Mouse (Mus musculus) erythroblast, adult 5-6 weeks (primary cell): ENCODE data around the gene Nmt1. TPM values are rescaled to one million over a fixed set of nuclear protein-coding genes. Genes with fewer than 3 reads are reported as not detected.

Source experiments
- ATAC-seq: replicated peaks from 2 replicates; pipeline ENCODE4 v1.8.0; 2016; ENCODE audit warnings: moderate number of reproducible peaks, mild to moderate bottlenecking, moderate TSS enrichment, inconsistent platforms; ENCODE audit not compliant: poor library complexity, low FRiP score, severe bottlenecking
- total RNA-seq, 2 experiments: library from RNA; stranded (forward) in 1 of 2; stranded (reverse) in 1 of 2; fragments of 150-400 nt in 1 of 2; fragments of 200-764, 138-1000 nt in 1 of 2; gene quantifications; 2 replicates each; pipeline versions ENCODE4 v1.2.3 to v1.2.4; 2015 to 2017; ENCODE audit warnings: low replicate concordance in 2 of 2

Nmt1 gene
- total RNA-seq, 2 experiments from 2014 or later, result 16.9 to 31.3 TPM

- peak; percentile 45 for ATAC-seq
Measured at GRCm38 (mm10) chr11:103101866-103102501, 74.0 kb downstream of the Nmt1 start.

- ATAC-seq, result peak; percentile 79
Measured at GRCm38 (mm10) chr11:103102725-103103349, 74.8 kb downstream of the Nmt1 start.

GRCm38 (mm10) chr11:103103621-103104020 is 75.6 kb downstream of the Nmt1 start:
- 0 out of 2 replicates have a peak, but pooled peaks have one; percentile 3 for ATAC-seq

- peak; percentile 50 for ATAC-seq
Measured at GRCm38 (mm10) chr11:103104469-103104868, 76.5 kb downstream of the Nmt1 start.

- no peak for ATAC-seq
Measured at GRCm38 (mm10) chr11:103105180-103105725, 77.3 kb downstream of the Nmt1 start.

GRCm38 (mm10) chr11:103105810-103106209 is 77.8 kb downstream of the Nmt1 start:
- no peak for ATAC-seq

- ATAC-seq, result no peak
Measured at GRCm38 (mm10) chr11:103106386-103106785, 78.4 kb downstream of the Nmt1 start.

GRCm38 (mm10) chr11:103111301-103111700 is 83.3 kb downstream of the Nmt1 start:
- no peak for ATAC-seq

GRCm38 (mm10) chr11:103111881-103112551 is 84.0 kb downstream of the Nmt1 start:
- no peak for ATAC-seq

- ATAC-seq, result no peak
Measured at GRCm38 (mm10) chr11:103112552-103112912, 84.5 kb downstream of the Nmt1 start.

GRCm38 (mm10) chr11:103113005-103113404 is 85.0 kb downstream of the Nmt1 start:
- ATAC-seq, result no peak

- no peak for ATAC-seq
Measured at GRCm38 (mm10) chr11:103113771-103114170, 85.8 kb downstream of the Nmt1 start.

GRCm38 (mm10) chr11:103114270-103114943 is 86.4 kb downstream of the Nmt1 start:
- no peak for ATAC-seq

GRCm38 (mm10) chr11:103115163-103116007 is 87.4 kb downstream of the Nmt1 start:
- peak; percentile 62 for ATAC-seq

- peak; percentile 84 for ATAC-seq
Measured at GRCm38 (mm10) chr11:103116008-103116818, 88.2 kb downstream of the Nmt1 start, which contains the start of gene Hexim1. TSS of gene Hexim1 (plus strand) at chr11:103116231.

- ATAC-seq, result peak; percentile 64
Measured at GRCm38 (mm10) chr11:103116959-103117590, 89.1 kb downstream of the Nmt1 start.

- 0 out of 2 replicates have a peak, but pooled peaks have one; percentile 12 for ATAC-seq
Measured at GRCm38 (mm10) chr11:103117591-103118009, 89.6 kb downstream of the Nmt1 start.
